Mouse (Mus musculus) yolk sac, embryonic 10.5 days (tissue): Measurements from ENCODE around the gene Mmp9.

Experiments used
- DNase-seq: peaks from one replicate; pipeline ENCODE4 v3.0.0-alpha.2; 2017; ENCODE audit warnings: low spot score

The Mmp9 gene

GRCm38 (mm10) chr2:164991808-164992207, 51.2 kb downstream of the Mmp9 start:
- no peak for DNase-seq

- DNase-seq = no peak
These were observed 53.6 kb downstream of the Mmp9 start for GRCm38 (mm10) chr2:164994156-164994555.

GRCm38 (mm10) chr2:164994659-164995428, 54.3 kb downstream of the Mmp9 start:
- no peak for DNase-seq

GRCm38 (mm10) chr2:164995976-164996375, 55.4 kb downstream of the Mmp9 start:
- no peak for DNase-seq

- DNase-seq = no peak
These were observed 56.5 kb downstream of the Mmp9 start for GRCm38 (mm10) chr2:164996848-164997720.

- no peak for DNase-seq
These were observed 57.3 kb downstream of the Mmp9 start for GRCm38 (mm10) chr2:164997721-164998428.

- DNase-seq = no peak
These were observed 61.4 kb downstream of the Mmp9 start for GRCm38 (mm10) chr2:165001958-165002357.

- DNase-seq = no peak
These were observed 62.5 kb downstream of the Mmp9 start for GRCm38 (mm10) chr2:165003108-165003507.

- DNase-seq = no peak
These were observed 63.7 kb downstream of the Mmp9 start for GRCm38 (mm10) chr2:165004237-165004636.
